Mouse (Mus musculus): ENCODE measurements around the gene BC035947. TPM values are rescaled to one million over a fixed set of nuclear protein-coding genes. Genes with fewer than 3 reads are reported as not detected.

The BC035947 gene
- polyA plus RNA-seq, 1 experiment from 2014 or later, result 0.23 TPM

GRCm38 (mm10) chr1:78534428-78535150, 22.6 kb upstream of the BC035947 start:
- no peak for ATAC-seq (ENCODE audit: insufficient read depth, low FRiP score)
- Histone ChIP-seq H3K27ac (ENCODE audit: low read length) (no peak overlapping the region), H3K9me3 (replicated peaks; ENCODE audit: control insufficient read depth, low read length) (no peaks in the 10 kb centered on the region), H3K27me3 (ENCODE audit: control insufficient read depth, insufficient read depth, low read length) (no peaks in the 10 kb centered on the region), H3K4me3 (replicated peaks; ENCODE audit: low read length) (no peak overlapping the region), H3K36me3 (ENCODE audit: control insufficient read depth, insufficient read depth, low read length) (no peaks in the 10 kb centered on the region), H3K4me1 (ENCODE audit: control insufficient read depth, insufficient read depth, low read length) (no peaks in the 10 kb centered on the region), H3K4me2 (ENCODE audit: low read depth, low read length) (no peak overlapping the region), H3K9ac (ENCODE audit: low read length) (no peak overlapping the region)
- WGBS, result 82% methylated on average over 9 of the region's 9 CpGs

DNA sequence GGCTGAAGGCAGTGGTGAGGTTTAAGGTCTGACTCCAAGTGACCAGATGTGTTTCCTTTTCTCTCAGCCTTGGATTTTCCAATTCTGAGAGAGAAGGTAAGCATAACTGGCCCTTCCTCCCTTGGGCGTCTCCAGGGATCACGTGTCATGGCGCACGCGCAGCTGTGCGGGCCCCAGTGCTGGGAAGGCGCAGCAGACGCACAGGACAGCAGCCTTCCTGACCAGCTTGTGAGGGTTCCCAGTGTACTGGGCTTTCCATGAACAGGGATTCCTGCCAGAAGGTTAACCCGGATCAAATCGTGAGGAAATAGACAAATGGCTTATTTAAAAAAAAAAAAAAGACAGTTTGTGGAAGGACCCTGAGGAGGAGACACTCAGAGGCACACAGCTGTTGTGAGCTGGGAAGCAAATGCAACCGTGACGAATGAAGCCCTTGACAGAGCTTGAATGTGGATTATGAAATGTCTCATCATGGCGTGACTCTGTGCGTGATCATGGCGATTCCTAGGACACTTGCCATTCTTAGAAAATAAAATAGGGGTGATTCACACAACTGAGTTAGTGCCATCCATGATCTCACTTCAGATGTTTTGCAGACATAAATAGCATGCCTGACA, 20.3 kb upstream of the BC035947 start:
- no peaks in the 10 kb centered on the region for H3K9me3 ChIP-seq (replicated peaks; ENCODE audit: control insufficient read depth, low read length)
- no peak overlapping the region for H3K9ac ChIP-seq (ENCODE audit: low read length)
- WGBS, result 74% methylated on average over 15 of the region's 15 CpGs
- no peaks in the 10 kb centered on the region for H3K36me3 ChIP-seq (ENCODE audit: control insufficient read depth, insufficient read depth, low read length)
- no peak overlapping the region for H3K4me3 ChIP-seq (replicated peaks; ENCODE audit: low read length)
- H3K27me3 ChIP-seq (ENCODE audit: control insufficient read depth, insufficient read depth, low read length), result no peaks in the 10 kb centered on the region
- H3K27ac ChIP-seq (ENCODE audit: low read length), result no peak overlapping the region
- ATAC-seq (ENCODE audit: insufficient read depth, low FRiP score), result no peak
- no peaks in the 10 kb centered on the region for H3K4me1 ChIP-seq (ENCODE audit: control insufficient read depth, insufficient read depth, low read length)
- no peak overlapping the region for H3K4me2 ChIP-seq (ENCODE audit: low read depth, low read length)

DNA sequence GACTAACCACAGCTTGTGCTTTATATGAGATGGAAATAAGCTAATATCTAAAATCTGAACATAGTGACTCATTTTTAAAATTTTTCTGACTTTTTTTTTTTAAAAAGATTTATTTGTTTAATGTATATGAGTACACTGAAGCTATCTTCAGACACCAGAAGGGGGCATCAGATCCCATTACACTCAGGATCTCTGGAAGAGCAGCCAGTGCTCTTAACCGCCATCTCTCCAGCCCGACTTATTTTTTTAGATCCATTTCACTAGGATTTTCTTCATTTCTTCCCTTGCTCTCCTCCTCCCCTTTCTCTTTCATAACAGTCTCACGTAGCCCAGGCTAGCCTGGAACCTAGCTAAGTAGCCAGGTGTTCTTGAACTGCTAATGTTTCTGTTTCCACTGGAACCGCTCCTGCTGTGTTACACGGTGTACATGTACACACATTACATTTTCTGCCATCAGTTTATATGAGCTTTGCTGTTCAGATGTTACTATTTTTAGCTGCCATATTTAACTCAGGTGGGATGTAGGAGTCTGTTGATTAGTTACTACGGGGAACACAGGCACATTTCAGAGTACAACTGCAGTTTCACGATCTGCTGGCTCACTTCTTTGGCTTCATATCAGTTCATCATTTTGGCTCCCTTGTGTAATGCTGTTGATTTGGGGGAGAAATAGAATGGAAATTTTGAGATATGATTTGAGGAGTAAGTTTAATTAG, 18.7 kb upstream of the BC035947 start:
- Histone ChIP-seq H3K4me3 (replicated peaks; ENCODE audit: low read length) (no peak overlapping the region), H3K4me1 (ENCODE audit: control insufficient read depth, insufficient read depth, low read length) (no peaks in the 10 kb centered on the region), H3K27ac (ENCODE audit: low read length) (no peak overlapping the region), H3K4me2 (ENCODE audit: low read depth, low read length) (no peak overlapping the region), H3K27me3 (ENCODE audit: control insufficient read depth, insufficient read depth, low read length) (no peaks in the 10 kb centered on the region), H3K36me3 (ENCODE audit: control insufficient read depth, insufficient read depth, low read length) (no peaks in the 10 kb centered on the region), H3K9me3 (replicated peaks; ENCODE audit: control insufficient read depth, low read length) (no peaks in the 10 kb centered on the region), H3K9ac (ENCODE audit: low read length) (no peak overlapping the region)
- no peak for ATAC-seq (ENCODE audit: insufficient read depth, low FRiP score)
- WGBS, result 70% methylated on average over 7 of the region's 7 CpGs

GRCm38 (mm10) chr1:78529011-78529410, 17.1 kb upstream of the BC035947 start:
- Histone ChIP-seq H3K4me1 (ENCODE audit: control insufficient read depth, insufficient read depth, low read length) (no peaks in the 10 kb centered on the region), H3K9me3 (replicated peaks; ENCODE audit: control insufficient read depth, low read length) (no peaks in the 10 kb centered on the region), H3K27ac (ENCODE audit: low read length) (no peak overlapping the region), H3K4me3 (replicated peaks; ENCODE audit: low read length) (no peak overlapping the region), H3K36me3 (ENCODE audit: control insufficient read depth, insufficient read depth, low read length) (no peaks in the 10 kb centered on the region), H3K27me3 (ENCODE audit: control insufficient read depth, insufficient read depth, low read length) (no peaks in the 10 kb centered on the region), H3K4me2 (ENCODE audit: low read depth, low read length) (no peak overlapping the region), H3K9ac (ENCODE audit: low read length) (no peak overlapping the region)
- WGBS, result 78% methylated on average over 8 of the region's 8 CpGs
- no peak for ATAC-seq (ENCODE audit: insufficient read depth, low FRiP score)

DNA sequence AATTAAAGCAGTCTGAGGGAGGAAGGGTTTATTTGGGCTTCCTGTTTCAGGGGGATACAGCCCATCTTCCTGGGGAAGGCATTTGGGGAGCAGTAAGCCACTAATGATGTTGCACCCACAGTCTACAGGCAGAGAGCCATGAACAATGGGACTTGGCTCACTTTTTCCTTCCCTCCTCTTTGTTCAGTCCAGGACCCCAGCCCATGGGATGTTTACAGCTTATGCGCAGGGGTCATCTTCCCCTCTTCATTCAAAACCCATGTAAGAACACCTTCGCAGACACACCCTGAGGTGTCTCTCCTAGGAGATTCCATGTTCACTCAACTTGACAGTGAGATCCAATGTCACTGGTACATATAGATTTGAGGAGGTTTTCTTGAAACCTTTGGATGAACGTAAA, 16.4 kb upstream of the BC035947 start:
- Histone ChIP-seq H3K4me3 (replicated peaks; ENCODE audit: low read length) (no peak overlapping the region), H3K9me3 (replicated peaks; ENCODE audit: control insufficient read depth, low read length) (no peaks in the 10 kb centered on the region), H3K27ac (ENCODE audit: low read length) (no peak overlapping the region), H3K4me2 (ENCODE audit: low read depth, low read length) (no peak overlapping the region), H3K4me1 (ENCODE audit: control insufficient read depth, insufficient read depth, low read length) (no peaks in the 10 kb centered on the region), H3K27me3 (ENCODE audit: control insufficient read depth, insufficient read depth, low read length) (no peaks in the 10 kb centered on the region), H3K36me3 (ENCODE audit: control insufficient read depth, insufficient read depth, low read length) (no peaks in the 10 kb centered on the region), H3K9ac (ENCODE audit: low read length) (no peak overlapping the region)
- WGBS, result 92% methylated on average over 3 of the region's 3 CpGs
- no peak for ATAC-seq (ENCODE audit: insufficient read depth, low FRiP score)

DNA sequence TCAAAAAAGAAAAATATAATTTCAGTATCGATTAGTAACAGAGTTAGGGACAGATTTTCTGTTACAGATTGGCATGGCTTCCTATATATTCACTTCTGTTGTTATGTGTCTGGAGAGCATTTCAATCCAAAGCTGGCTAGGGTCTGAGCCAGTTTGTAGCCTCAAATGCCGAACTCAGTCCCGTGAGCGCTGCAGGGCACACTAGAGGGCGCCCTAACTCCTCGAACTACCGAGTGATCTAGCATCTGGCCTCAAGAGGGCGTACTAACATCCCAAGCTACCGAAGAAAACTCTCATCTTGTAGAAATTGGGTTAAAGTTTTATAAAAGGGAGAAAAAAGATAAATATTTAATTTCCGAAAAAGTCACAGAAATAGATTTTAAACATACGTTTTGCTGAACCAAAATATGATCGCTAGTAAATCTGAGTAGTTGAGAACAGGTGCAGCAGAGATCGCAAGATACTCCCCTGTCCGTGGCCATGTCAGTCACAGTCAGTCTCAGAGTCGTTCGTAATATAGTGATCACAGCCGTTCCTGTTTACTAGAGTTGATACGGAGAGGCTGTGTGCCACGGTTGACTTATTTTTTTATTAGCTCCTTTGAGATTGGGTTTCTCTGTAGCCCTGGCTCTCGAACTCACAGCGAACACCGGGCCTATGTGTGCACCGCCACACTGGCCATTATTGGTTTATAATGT, 13.4 kb upstream of the BC035947 start:
- H3K9me3 ChIP-seq (replicated peaks; ENCODE audit: control insufficient read depth, low read length), result no peaks in the 10 kb centered on the region
- H3K27ac ChIP-seq (ENCODE audit: low read length), result no peak overlapping the region
- H3K9ac ChIP-seq (ENCODE audit: low read length), result no peak overlapping the region
- H3K4me1 ChIP-seq (ENCODE audit: control insufficient read depth, insufficient read depth, low read length), result no peaks in the 10 kb centered on the region
- no peaks in the 10 kb centered on the region for H3K36me3 ChIP-seq (ENCODE audit: control insufficient read depth, insufficient read depth, low read length)
- no peaks in the 10 kb centered on the region for H3K27me3 ChIP-seq (ENCODE audit: control insufficient read depth, insufficient read depth, low read length)
- WGBS, result 50% methylated on average over 23 of the region's 23 CpGs
- no peak overlapping the region for H3K4me3 ChIP-seq (replicated peaks; ENCODE audit: low read length)
- no peak overlapping the region for H3K4me2 ChIP-seq (ENCODE audit: low read depth, low read length)
- ATAC-seq (ENCODE audit: insufficient read depth, low FRiP score), result no peak

DNA sequence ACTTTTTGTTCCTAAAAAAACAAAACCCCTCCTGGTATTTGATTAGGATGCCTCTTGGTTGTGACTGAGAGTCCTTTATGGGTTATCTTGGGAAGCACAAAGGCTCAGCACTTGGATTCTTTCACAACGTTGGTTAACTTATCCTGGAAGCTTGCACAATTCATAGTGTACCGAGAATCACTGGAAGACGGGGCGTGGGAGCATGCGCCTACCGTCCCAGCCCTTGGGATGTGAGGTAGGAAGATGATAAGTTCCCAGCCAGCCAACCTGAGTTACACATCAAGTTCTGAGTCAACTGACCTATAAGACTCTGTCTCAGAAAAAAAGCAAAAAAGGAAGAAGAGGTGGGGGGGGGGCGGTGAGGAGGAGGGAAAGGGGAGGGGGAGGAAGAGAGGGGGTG, 6.9 kb upstream of the BC035947 start:
- Histone ChIP-seq H3K36me3 (ENCODE audit: control insufficient read depth, insufficient read depth, low read length) (no peaks in the 10 kb centered on the region), H3K27me3 (ENCODE audit: control insufficient read depth, insufficient read depth, low read length) (no peaks in the 10 kb centered on the region), H3K4me2 (ENCODE audit: low read depth, low read length) (no peak overlapping the region), H3K9me3 (replicated peaks; ENCODE audit: control insufficient read depth, low read length) (no peaks in the 10 kb centered on the region), H3K27ac (ENCODE audit: low read length) (no peak overlapping the region), H3K4me3 (replicated peaks; ENCODE audit: low read length) (no peak overlapping the region), H3K9ac (ENCODE audit: low read length) (no peak overlapping the region), H3K4me1 (ENCODE audit: control insufficient read depth, insufficient read depth, low read length) (no peaks in the 10 kb centered on the region)
- no peak for ATAC-seq (ENCODE audit: insufficient read depth, low FRiP score)
- 81% methylated on average over 7 of the region's 7 CpGs for WGBS

- WGBS, result 82% methylated on average over 8 of the region's 8 CpGs
Observed at GRCm38 (mm10) chr1:78512756-78513155, 798 bp upstream of the BC035947 start.

DNA sequence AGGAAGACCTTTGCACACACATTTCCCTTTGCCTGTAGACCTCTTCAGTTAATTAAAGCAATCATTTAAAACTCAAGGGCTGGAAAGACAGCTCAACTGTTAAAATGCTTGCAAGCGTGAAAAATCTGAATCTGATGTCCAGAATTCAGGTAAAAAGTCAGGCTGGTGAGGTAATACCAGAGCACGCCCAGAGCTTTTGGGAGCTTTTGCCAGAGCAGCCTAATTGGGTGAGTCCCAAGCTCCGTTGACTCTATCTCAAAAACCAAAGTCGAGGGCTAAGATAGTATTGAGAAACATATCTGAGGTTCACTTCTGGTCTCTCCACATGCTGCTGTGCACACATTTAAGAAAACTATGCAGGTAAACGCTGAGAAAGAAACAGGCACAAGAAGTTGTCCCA, 1.1 kb downstream of the BC035947 start, which contains the start of gene Mogat1:
TSS of gene Mogat1 (plus strand) at position 130 of the 400 bp plus-strand sequence.
- Histone ChIP-seq H3K9ac (ENCODE audit: low read length) (peak within 1 kb of the TSS; percentile 13), H3K36me3 (ENCODE audit: control insufficient read depth, insufficient read depth, low read length) (no peaks in the 10 kb centered on the region), H3K9me3 (replicated peaks; ENCODE audit: control insufficient read depth, low read length) (no peaks in the 10 kb centered on the region), H3K4me2 (ENCODE audit: low read depth, low read length) (peak within 1 kb of the TSS; percentile 50), H3K4me1 (ENCODE audit: control insufficient read depth, insufficient read depth, low read length) (no peaks in the 10 kb centered on the region), H3K27ac (ENCODE audit: low read length) (no peak within 1 kb of the TSS), H3K4me3 (replicated peaks; ENCODE audit: low read length) (peak within 1 kb of the TSS; percentile 32), H3K27me3 (ENCODE audit: control insufficient read depth, insufficient read depth, low read length) (no peaks in the 10 kb centered on the region)
- ATAC-seq (ENCODE audit: insufficient read depth, low FRiP score), result no peak
- 57% methylated on average over 5 of the region's 5 CpGs for WGBS

More at GRCm38 (mm10) chr1:78512756-78513155, 798 bp upstream of the BC035947 start:
- no peak for ATAC-seq (ENCODE audit: insufficient read depth, low FRiP score)
- no peak overlapping the region for H3K27ac ChIP-seq (ENCODE audit: low read length)
- no peaks in the 10 kb centered on the region for H3K9me3 ChIP-seq (replicated peaks; ENCODE audit: control insufficient read depth, low read length)
- H3K36me3 ChIP-seq (ENCODE audit: control insufficient read depth, insufficient read depth, low read length), result no peaks in the 10 kb centered on the region
- no peak overlapping the region for H3K9ac ChIP-seq (ENCODE audit: low read length)
- no peak overlapping the region for H3K4me3 ChIP-seq (replicated peaks; ENCODE audit: low read length)
- no peaks in the 10 kb centered on the region for H3K4me1 ChIP-seq (ENCODE audit: control insufficient read depth, insufficient read depth, low read length)
- no peaks in the 10 kb centered on the region for H3K27me3 ChIP-seq (ENCODE audit: control insufficient read depth, insufficient read depth, low read length)
- H3K4me2 ChIP-seq (ENCODE audit: low read depth, low read length), result no peak overlapping the region
